Mouse (Mus musculus) bone marrow, adult 2 months (tissue): ENCODE data around the gene Ush2a. TPM values are rescaled to one million over a fixed set of nuclear protein-coding genes. Genes with fewer than 3 reads are reported as not detected.

Source experiments
- H3K27ac ChIP-seq: fragments of 200-500 bp; 2 replicates; pipeline ENCODE4 v1.5.1; 2012; ENCODE audit warnings: low read depth, mild to moderate bottlenecking, control low read depth, inconsistent platforms, low read length; ENCODE audit not compliant: control insufficient read depth, poor library complexity, insufficient read depth
- H3K4me1 ChIP-seq: fragments of 200-500 bp; 2 replicates; pipeline ENCODE4 v1.6.1; 2011; ENCODE audit warnings: low read length; ENCODE audit not compliant: control insufficient read depth, insufficient read depth
- H3K4me3 ChIP-seq: fragments of 200-500 bp; replicated peaks from 2 replicates; pipeline ENCODE3; 2011; ENCODE audit warnings: mild to moderate bottlenecking, low read depth, low read length, control low read depth; ENCODE audit not compliant: control insufficient read depth
- CTCF ChIP-seq: fragments of 200-500 bp; IDR thresholded peaks from 2 replicates; pipeline ENCODE4 v1.5.1; 2011; ENCODE audit warnings: low read length, control low read depth; ENCODE audit not compliant: control insufficient read depth, insufficient read depth
- POLR2A ChIP-seq: fragments of 200-500 bp; IDR thresholded peaks from 2 replicates; pipeline ENCODE4 v1.6.1; 2011; ENCODE audit warnings: low read depth, mild to moderate bottlenecking, control low read depth, low read length, borderline replicate concordance; ENCODE audit not compliant: control insufficient read depth
- WGBS: fragments of 180-500 bp; shearing (Covaris S2); methylation state at CpG from one replicate; pipeline ENCODE4 v1.1.7; 2018; 5-methylcytosine and 5-hydroxymethylcytosine counted together
- polyA plus RNA-seq: library from polyadenylated mRNA; stranded (reverse); fragments of >200 nt; gene quantifications from 2 replicates; pipeline ENCODE4 v1.2.4, GENCODE M21; 2011; ENCODE audit warnings: low replicate concordance; ENCODE audit not compliant: missing spikeins, insufficient read depth, insufficient read length

Gene Ush2a
- polyA plus RNA-seq, 1 experiment: not detected

DNA sequence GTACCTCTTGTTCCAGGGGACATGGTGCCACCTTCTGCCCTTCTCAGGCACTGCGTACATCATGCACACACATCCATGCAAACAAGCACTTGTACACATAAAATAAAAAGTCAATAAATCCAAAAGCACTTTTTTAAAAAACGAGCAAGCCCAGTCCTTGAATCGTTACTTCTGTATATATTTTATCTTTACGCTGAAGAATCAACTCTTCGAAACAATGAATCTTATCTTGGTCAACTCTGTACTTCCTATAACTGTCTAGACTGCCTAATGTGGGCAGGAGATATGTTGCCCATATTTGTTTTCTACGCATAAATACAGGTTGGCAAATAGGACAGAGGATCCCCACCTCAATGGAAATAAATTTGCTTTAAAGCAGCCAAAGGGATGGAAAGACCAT lies 585.4 kb downstream of the Ush2a start:
- 69% methylated on average over 6 of the region's 6 CpGs for WGBS
- no peaks in the 10 kb centered on the region for H3K4me1 ChIP-seq
- TF ChIP-seq CTCF: no peak
- no peak for TF ChIP-seq POLR2A
- no peak overlapping the region for H3K27ac ChIP-seq
- no peak overlapping the region for H3K4me3 ChIP-seq

DNA sequence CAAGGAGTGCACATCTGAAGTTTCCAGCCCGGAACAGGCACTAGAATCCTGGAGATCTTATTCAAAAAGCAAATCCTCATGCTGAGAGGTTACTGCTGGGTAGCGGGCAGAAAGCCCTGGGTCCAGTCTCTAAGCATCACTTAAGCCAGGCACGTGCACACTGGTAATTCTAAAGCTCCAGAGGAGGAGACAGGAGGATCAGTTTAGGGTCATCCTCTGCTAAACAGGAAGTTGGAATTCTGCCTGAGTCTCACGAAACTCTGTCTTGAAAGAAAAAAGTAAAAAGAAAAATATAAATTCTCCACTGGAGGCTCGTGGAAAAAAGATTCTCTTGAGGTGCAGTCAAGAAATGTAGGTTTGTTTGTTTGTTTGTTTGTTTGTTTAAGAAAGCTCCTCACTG lies 591.0 kb downstream of the Ush2a start:
- Histone ChIP-seq H3K4me3 (no peak overlapping the region), H3K27ac (no peak overlapping the region), H3K4me1 (no peaks in the 10 kb centered on the region)
- 71% methylated on average over 5 of the region's 5 CpGs for WGBS
- TF ChIP-seq POLR2A (no peak), CTCF (no peak)

DNA sequence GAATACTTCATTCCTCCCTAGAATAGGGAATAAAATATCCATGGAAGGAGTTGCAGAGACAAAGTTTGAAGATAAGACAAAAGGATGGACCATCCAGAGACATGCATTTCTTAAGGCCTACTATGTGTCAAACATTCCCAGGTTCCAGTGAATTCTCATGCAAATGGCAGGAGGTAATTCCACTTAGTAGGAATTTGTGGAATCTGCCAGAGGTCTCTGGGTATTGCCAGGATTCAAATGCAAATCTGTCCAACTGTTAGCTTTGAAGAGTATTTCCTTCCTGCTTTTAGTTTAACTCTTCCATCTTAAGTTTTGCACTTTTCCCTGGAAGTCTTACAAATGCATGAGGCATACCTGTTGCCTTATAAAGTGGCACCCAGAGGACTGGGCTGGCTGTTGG lies 592.4 kb downstream of the Ush2a start:
- H3K27ac ChIP-seq: no peak overlapping the region
- TF ChIP-seq CTCF (no peak), POLR2A (no peak)
- no peak overlapping the region for H3K4me3 ChIP-seq
- H3K4me1 ChIP-seq: no peaks in the 10 kb centered on the region

DNA sequence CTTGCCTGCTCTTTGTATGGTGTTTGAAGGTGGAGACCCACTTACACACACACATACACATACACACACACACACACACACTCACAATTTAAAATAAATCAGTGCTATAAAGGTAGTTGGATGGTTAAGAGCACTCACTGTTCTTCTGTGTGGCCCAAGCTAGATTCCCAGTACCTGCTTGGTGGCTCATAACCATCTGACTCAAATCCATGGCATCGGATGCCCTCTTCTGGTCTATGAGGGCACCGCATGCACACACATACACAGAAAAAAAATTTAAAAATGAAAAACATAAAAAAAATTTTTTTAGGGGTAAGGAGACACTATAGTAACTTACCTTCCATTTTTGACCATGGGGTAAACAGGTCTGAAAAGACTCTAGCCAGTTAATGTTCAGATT lies 593.2 kb downstream of the Ush2a start:
- no peak for TF ChIP-seq CTCF
- no peak for TF ChIP-seq POLR2A
- no peak overlapping the region for H3K4me3 ChIP-seq
- H3K27ac ChIP-seq: no peak overlapping the region
- H3K4me1 ChIP-seq: no peaks in the 10 kb centered on the region
- WGBS: 91% methylated on average over 2 of the region's 2 CpGs

DNA sequence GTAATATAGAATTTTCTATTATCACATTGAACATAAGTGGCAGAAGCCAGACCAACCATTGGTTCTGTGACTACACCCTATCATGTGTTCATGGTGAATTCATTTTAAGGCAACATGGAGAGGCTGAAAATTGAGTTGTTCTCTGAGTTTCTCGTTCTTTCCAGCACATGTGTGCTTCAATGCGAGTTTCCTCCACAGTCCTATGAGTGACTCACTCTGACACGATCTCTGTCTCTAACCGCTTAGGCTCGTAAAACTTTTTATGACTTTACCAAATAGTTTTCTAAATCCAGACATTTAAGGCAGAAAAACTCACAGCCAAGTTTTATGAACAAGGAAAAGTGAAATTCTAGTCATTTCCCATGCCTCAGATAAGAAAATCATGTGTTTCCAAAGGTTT lies 597.9 kb downstream of the Ush2a start:
- Histone ChIP-seq H3K27ac (no peak overlapping the region), H3K4me1 (no peaks in the 10 kb centered on the region), H3K4me3 (no peak overlapping the region)
- no peak for TF ChIP-seq CTCF
- TF ChIP-seq POLR2A: no peak
- WGBS: 74% methylated on average over 5 of the region's 5 CpGs

DNA sequence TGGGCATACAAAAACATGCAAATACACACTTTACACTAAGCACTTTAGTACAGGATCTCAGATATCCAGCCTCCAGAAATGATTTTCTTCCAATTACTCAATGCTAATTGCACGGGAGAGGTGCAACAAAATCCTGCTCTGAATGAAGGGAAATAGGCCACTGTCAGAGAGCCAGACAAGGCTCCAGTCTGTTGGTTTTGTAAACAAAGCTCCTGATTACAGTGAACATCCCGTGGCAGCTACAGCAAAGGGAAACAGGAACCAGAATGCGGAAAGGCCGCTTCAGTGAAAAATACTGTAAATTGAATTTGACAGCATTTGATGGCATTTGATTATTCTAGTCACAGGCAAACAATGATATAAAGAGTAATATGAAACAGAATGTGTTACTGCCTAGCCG lies 604.1 kb downstream of the Ush2a start:
- TF ChIP-seq CTCF (no peak), POLR2A (no peak)
- no peak overlapping the region for H3K4me3 ChIP-seq
- H3K27ac ChIP-seq: no peak overlapping the region
- no peaks in the 10 kb centered on the region for H3K4me1 ChIP-seq
- WGBS: 56% methylated on average over 5 of the region's 5 CpGs

DNA sequence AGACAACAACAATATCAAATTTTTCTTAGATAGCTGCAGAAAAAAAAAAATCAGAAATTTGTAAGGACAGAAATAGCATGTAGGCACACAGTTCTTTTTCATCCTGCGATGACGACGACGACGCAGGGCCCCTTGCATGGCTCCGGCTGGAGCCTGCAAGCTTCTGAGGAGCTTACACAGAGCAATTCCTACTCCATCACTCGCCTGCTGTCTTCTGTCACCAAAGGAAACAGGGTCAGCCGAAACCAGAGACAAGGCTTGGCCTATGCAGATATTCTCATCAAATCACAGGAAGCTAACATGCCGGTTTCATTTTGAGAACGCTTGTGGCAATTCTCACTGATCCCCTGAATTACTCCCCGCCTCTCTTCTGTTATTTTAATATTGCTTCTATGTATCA lies 604.7 kb downstream of the Ush2a start:
- 77% methylated on average over 11 of the region's 11 CpGs for WGBS
- H3K27ac ChIP-seq: no peak overlapping the region
- no peak overlapping the region for H3K4me3 ChIP-seq
- no peaks in the 10 kb centered on the region for H3K4me1 ChIP-seq
- TF ChIP-seq POLR2A (no peak), CTCF (no peak)

DNA sequence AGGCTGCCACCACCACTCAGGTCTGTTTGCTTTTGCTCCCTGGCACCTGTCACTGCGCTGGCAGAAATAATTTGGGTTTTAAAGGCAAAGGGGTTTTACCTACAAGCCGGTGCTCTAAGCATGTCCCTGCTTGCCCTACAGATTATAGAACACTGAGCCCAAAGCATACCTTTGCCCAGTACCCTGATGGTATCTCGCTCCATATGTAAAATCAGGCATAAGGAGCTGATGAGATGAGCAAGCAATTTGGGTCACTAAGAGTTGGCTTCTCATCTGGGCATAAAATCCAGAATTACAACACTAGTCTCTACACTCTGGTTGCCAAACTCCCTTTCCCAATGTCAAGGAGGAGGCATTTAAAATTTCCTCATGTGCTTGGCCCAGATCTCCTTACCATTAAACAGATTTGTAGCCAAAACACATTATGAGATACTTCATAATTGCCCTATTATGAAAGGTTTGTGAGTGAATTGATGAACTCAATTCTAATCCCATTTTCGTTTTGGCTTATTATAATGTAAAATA lies 616.8 kb downstream of the Ush2a start:
- Histone ChIP-seq H3K27ac (no peak overlapping the region), H3K4me3 (no peak overlapping the region), H3K4me1 (no peaks in the 10 kb centered on the region)
- 81% methylated on average over 4 of the region's 4 CpGs for WGBS
- TF ChIP-seq POLR2A (no peak), CTCF (no peak)

DNA sequence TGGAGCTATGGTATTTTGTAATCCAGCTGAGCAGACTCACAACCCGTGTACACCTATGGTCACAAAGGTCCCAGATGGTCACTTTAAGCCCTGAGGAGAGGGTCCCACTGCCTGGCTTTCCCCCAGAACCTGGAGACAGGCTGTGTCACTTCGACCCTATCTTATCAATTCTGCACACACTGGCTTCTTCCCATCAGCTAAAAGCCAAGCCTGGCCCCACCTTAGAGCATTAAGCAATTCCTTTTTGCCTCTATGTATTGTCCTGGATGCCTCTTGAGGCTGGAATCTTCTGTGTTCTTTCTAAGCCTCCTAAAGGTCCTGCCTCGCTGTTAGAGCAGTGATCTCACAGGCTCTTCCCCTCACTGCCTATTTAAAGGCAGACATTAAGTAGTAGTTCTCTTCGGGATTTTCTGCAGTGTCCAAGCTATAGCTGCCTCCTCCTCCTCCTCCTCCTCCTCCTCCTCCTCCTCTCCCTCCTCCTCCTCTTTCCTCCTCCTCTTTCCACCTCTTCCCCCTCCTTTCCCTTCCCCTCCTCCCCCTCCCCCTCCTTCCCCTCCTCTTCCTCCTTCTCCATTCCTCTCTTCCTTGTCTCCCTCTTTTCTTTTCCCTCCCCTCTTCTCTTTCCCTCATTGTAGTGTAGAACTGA lies 635.2 kb downstream of the Ush2a start:
- H3K27ac ChIP-seq: no peak overlapping the region
- no peak for TF ChIP-seq CTCF
- no peak for TF ChIP-seq POLR2A
- no peak overlapping the region for H3K4me3 ChIP-seq
- H3K4me1 ChIP-seq: no peaks in the 10 kb centered on the region
- 33% methylated on average over 4 of the region's 4 CpGs for WGBS
